Mouse (Mus musculus) heart, adult 9 months (tissue): ENCODE measurements around the gene Fto.

Source experiments
- DNase-seq, 2 experiments: peaks; one replicate each; pipeline ENCODE4 v3.0.0; 2022; ENCODE audit warnings: low spot score in 2 of 2

Fto gene

DNA sequence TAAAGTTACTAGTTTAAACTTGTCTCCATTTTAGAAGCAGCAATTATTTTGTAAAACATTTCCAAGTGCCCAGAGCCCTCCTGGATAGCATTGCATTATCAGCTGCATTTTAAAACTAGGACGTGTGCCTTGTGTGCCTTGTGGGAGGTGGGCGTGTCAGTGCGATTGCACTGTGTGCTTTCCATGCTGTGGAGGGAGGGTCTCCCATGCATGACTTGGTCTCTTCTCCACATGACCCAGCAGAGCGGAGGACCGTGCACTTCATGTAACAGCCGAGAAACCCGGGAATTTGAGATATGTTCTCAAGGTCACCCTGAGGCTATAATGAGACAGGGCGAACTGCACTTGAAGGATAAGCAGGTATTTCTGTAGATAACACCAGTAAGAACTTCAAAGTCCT is 347.6 kb downstream of the Fto start:
- DNase-seq: no peak

DNA sequence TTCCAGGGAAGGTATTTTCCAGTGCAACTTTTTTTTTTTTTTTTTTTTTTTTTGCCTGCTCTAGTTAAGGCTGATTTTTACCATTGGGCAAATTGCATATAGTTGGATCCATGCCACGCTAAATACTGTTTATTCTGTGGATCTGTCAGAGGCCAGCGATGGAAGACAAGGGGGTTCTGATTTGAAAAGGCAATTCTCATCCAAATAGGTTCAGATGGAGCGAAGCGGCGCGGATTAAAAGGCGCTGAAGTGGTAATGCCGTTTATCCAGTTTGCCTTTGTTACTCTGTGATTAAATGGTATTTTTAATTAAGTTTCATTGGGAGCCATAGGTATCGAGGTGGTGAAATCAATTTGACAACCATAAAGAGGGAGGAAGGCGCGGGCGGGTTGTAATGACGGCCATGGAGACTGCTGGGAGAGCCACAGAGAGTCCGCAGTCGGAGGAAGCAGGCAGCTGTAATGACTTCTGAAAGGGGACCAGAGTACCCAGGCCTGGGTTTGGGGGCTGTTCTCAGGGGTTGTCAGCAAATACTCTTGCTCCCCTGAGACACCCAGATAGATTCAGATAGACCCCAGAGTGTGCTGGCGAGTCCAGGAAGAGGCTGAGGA is 356.2 kb downstream of the Fto start:
- DNase-seq: no peak

DNA sequence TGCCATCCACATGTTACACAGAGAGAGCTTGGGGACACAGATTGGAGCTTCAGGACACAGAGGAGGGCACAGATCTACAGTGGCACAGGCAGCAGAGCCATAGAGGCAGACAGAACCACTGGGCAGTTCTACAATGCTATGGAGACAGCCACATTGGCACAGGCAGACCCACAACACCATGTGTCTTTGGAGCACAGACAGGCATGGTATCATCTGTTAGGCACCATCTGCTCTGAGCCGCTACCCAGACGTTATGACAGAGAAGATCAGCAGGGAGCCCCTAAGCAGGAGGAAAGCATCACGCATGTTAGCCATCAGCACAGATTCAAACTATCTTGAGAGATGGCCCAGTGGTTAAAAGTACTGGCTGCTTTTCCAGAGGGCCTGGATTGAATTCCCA is 363.6 kb downstream of the Fto start:
- no peak for DNase-seq

DNA sequence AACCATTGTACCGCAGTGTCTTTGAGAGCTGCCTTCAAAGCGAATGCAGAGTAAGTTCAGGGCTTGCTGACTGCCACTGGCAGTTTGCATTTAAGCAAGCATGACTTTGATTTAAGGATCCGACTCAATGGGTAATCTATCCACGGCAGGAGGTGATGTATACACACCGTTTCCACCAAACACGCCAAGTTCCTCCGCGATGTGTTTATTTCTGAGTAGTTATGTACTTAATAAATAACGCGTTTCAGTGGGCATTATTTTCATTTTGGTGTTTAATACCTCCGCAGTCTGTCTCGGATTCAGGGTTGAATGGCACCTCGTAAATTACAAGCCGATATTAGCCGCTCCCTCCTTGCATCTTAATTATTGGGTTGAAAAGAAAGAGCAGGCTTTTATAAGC is 366.1 kb downstream of the Fto start:
- no peak for DNase-seq

DNA sequence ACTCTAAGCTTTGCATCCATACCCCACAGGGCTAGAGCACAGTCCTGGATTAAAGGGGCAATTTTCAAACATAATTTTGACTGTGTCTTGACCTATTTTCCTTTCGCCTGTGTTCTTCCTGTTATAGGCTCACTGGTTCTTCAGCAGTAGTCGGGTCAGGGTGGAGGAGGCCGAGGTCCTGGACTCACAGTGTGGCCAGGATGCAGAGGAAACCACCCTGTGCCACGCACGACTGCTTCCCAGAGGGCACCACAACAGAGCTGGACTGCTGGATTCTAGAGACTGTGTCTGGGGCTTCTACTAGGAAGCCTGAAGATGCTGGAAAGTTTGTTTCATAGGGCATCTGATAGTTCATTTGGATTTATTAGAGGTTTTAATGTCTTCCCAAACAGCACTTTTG is 366.8 kb downstream of the Fto start:
- no peak for DNase-seq

DNA sequence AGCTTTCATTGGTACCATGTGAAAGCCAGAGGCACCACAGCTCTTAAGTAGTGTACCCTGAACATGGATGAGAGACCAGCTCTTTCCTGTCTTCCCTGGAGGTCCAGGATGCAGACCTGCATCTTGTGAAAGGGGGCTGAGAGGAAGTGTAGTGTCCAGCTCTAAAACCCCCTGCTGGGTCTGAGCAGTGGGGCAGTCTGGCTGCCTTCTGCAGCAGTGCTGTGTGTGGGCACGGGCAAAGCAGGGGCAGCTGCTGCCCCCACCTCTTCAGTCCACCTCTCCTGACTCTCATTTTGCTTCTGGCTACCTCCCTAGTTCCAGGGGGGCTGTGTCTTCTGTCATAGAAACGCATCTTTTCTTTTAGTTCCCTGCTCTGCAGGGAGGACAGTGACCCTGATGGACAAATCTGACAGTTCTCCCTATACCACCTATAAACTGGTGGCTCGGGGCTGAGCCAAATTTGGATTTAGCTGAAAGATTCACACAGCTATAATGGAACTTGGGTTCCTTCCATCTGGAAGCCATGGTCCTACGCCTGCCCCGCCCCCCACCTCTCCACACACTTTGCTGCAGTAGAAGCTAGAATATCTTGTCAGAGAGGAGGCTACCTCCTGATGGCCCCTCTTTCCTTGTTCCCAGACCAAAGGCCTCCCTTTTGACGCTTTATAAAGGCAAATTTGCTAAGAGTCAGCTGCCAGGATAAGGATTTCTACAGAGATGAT is 371.4 kb downstream of the Fto start:
- DNase-seq: no peak

DNA sequence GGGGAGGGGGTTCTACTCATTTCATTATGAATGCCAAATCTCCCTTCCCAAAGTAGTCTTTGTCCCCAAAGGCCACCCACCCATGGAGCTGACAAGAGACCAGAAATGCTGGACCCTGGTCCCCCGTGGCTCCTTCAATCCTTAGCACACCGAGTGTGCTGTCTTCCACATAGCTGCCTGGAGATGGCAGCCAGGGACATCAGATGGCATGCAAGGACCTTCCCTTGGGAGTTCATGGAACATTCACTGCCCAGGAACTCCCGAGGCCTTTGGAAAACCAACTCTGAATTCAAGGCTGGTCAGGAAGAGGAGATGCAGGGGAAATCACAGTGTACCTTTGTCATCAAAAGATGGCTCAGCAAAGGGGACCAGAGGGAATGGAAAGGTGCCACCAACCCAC is 372.1 kb downstream of the Fto start:
- peak in 1 of 2 experiments; percentile 10 for DNase-seq

DNA sequence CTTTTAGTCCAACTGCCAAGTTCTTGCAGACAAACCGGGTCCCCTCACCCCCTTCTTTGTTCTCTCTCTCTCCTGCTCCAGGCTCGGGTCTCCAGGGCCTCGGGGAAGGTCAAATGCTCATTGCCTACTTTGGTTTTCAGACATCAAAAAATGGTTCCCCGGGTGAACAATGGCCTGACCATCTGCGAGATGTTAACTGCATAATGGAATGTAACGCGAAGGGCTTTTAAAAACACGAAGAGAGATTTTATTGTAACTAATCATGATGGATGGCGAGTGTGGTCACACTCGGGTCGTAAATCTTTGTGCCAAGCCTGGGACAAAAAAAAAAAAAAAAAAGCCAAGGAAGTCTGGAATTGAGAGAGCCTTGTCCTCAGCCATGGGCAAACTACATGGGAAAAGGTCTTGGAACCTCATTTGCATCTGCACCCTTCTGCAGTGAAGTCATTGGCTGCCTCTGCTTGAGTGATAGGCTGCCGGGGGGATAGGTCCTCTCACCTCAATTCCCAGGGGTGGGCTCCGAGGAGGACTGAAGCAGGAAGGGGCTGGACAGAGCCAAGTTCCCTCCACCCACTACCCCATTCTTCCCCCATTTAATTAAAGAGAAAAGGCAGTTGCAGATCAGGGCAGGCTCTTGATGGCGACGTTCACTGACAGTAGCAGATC is 378.9 kb downstream of the Fto start:
- DNase-seq: no peak

DNA sequence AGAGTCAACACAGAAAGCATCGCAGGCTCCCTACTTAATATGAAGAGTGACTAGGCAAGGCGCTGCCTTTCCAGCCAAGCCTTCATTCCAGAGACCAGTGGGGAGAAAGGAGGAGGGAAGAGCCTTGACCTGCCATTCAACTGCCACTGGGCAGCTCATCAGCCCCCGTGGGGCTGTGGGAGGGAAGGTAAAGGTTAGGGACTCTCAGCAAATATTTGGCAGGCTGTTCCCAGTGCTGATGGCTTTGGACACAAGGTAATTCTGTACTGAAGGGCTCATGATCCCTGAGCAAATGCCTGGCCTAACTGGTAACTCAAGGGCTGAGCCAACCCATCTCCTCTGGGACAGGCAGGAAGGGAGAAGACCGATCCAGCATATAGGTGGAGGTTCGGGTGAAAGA is 393.2 kb downstream of the Fto start:
- DNase-seq: no peak

DNA sequence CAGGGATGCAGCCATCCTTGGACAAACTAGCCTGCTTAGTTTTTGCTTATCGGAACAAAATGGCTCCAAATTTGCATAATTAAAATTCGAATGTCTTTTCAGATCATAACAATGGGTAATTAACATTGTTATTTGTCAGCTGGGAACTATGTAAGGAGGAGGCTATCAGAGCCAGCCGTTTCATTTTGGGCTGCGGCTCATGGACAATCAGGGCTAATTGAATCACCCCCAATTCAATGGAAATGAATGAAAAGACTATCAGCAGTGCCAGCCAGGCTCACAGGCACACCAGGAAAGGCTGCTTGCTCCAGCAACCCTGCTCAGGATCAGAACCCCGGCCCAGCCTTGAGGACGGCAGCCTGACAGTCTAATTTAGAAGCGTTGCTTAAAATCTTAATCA is 395.3 kb downstream of the Fto start:
- DNase-seq: no peak

DNA sequence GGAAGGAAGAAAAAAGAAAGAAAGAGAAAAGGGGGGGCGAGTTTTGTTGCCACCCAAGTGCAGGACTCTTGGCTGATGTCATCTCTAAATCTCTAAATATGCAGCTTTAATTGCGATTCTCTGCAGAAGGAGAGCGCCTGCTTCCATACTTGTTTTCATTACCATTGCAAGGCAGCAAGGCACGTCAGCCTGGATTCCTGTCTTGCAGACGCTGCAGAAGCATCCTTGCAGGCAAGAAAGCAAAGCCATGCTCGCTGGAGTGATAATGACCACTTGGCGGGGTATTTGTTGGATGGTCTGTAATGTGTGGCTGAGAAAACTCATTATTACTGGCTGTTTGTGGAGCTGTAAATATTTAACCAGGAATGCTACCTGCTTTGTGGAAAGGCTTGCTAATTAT is 396.4 kb downstream of the Fto start:
- no peak for DNase-seq

DNA sequence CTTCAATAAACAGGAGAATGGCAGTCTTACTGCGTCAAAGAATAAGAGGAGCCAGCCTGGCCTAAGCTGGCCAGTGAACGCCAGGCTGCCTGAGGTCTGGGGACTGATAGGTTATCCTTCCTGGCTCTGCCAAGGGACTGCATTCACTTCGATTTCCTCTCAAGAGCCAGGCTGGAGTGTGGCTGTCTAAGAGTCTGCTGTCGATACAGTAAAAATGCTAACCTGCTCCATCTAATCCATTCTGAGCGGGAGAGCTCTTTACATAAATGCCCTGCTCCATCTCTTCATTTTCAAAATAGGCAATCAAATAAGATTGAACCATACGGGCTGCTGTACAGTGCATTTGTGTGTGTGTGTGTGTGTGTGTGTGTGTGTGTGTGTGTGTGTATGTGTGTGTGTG is 397.9 kb downstream of the Fto start:
- DNase-seq: no peak

DNA sequence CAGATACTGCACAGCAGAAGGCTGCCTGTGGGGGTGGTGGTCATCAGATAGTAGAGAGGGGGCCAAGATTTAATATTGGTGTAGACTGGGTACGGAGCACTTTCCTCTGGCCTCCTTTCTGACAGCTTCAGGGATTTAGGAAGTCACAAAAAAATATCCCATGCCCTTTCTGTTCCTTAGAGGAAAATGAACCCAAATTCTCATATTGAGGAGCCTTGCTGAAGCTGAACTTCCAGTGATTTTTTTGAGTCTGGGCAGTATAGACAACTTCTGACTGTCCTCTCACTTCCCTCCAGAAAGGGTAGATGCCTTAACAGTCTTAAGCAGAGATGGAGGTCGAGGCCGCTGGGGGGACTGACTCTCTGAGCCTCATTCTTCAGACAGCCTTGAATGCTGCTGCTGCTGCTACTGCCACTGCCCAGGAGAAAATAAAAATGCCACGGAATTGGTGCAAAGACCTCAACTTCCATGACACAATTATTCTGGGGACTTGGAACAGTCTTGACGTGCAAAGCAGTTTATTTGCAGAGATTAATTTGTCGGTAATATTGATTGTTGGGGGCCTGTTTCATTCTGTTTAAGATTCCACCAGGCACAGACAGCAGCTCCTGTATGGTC is 398.8 kb downstream of the Fto start:
- no peak for DNase-seq

DNA sequence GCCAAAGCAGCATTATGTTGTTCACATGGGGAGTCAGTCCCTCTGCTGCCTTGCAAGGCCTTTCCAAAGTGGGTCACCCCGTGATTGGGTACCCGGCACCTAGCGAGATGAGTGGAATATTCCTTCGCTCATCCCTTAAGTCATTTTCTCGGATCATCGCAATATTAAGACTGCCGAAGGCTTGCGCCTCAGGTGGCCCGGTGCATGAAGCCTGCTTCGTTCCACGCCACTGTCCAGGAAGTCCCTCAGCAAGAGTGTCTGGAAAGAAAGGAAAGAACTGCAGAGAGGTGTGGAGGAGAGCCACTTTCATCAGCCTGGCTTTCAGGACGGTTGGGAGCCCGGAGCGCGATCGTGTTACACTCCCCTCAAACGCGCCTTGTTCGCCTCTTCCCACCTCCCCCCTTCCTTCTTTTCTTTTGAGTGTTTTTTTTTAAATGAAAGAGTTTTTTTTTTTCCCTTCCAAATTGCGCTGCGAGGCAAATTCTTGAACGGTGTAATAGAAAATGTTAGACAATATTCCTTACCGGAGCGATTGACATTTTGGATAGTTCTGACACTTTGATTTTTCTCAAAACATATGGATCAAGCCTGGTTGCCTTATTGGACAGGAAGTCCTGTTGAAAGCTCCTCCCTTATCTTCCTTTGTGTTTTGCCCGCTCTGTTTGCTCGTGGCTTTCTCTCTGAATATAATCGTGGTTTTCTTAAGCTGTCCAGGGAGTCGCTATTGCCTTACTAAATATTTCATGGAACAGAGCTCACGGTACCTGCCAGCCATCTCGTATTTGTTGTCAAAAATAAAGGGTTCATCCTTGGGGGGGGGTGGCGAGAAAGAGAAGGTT is 399.6 kb downstream of the Fto start:
- DNase-seq: no peak

DNA sequence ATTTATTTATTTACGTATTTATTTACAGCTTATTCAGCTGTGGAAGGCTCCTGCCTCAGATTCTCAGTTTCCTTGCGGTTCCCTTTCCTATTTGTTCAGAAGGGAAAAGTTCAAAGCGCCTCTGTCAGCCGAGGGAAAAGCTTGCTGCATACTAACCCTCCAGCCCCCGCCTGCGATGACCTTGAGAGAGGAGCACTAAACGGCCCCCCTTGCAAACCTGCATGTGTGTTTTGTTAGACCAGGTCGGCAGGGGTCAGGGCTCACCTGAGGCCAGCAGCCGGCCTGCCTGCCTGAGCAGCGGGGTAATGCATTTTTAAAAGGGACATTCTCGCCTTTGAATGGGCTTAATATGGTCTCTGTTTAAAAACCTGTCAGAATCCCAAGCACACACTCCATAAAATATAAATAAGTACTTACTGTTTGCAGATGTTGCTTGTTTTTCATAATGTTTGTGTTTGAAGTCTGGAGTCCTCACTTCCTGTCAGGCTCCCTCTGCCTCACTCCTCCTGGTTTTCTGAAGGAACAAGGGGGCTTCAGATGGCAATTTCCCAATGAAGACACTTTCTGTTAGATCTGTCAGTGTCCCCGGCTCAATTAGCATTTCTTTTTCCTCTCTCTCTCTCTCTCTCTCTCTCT is 400.5 kb downstream of the Fto start:
- no peak for DNase-seq

DNA sequence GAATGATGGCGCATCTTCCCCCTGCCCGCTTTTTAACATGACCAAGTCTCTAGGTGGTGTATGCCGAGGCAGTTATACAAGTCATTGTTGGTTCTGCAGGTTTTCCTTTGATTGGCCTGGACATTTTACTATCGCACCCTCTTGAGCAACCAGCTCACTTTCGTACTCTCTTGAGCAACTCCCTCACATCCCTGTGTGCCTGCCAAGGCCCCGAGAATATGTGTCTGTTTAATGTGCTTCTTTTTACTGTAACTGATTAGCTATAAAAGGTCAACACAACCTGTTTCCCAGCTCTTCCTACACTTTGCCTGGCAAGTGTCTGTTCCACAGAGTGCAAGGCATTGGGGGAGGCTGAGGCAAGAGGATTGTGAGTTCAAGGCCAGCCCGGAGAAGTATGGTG is 401.4 kb downstream of the Fto start:
- DNase-seq: no peak

DNA sequence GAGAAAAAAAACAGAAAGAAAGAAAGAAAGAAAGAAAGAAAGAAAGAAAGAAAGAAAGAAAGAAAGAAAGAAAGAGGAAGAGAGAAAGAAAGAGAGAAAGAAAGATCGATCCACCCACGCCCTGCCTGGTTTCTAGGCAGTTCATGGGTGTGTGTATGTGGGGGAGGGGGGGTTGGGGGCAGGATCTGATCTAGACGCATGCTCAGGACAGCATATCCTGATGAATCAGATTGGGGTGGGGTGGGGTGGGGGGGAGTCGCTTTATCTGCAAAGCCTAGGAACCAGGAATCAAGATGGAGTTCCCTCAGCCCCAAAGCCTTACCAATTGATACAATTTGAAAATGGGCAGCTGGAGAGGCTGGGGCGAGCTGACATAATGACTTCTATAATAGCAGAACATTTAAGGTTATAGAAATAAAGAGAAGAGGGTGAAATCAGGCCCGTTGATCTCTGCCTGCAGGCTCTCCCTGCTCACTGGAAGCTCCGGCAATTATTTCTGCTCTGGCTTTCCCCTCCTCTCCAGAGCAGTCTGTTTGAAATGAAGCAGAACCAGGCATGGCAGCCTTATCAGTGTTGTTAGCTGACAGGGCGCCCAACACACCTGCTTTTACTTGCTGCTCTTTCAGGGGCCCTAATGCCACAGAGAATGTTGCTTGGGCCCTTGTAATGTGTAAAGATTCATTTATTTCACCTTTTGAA is 402.2 kb downstream of the Fto start:
- DNase-seq: no peak
